Mouse (Mus musculus) heart, embryonic 14.5 days (tissue): Measurements from ENCODE around the gene Gphn. TPM values are rescaled to one million over a fixed set of nuclear protein-coding genes. Genes with fewer than 3 reads are reported as not detected.

Source experiments
- ATAC-seq: fragments of 200-750 bp; cut with Nextera tagmentation; 2 replicates; pipeline ENCODE4 v1.8.0; 2017; ENCODE audit warnings: low read depth, moderate TSS enrichment; ENCODE audit not compliant: insufficient number of reproducible peaks, insufficient read depth, low FRiP score
- H3K27ac ChIP-seq, 2 experiments: fragments of 200-500 bp in 1 of 2; fragments of 300-500 bp in 1 of 2; sonication (generic) in 1 of 2; replicated peaks in 1 of 2; 2 replicates each; pipeline ENCODE4 v1.5.1; 2012 to 2014; ENCODE audit warnings: low read depth in 2 of 2, low read length in 2 of 2, control low read depth in 1 of 2, mild to moderate bottlenecking in 1 of 2, mixed read lengths in 1 of 2; ENCODE audit not compliant: control insufficient read depth in 1 of 2, insufficient read depth in 1 of 2
- H3K27me3 ChIP-seq: fragments of 300-500 bp; sonication (generic); 2 replicates; pipeline ENCODE4 v1.6.1; 2014; ENCODE audit warnings: mild to moderate bottlenecking, low read length, control low read depth; ENCODE audit not compliant: control insufficient read depth, insufficient read depth
- H3K36me3 ChIP-seq: fragments of 300-500 bp; sonication (generic); 2 replicates; pipeline ENCODE4 v1.6.1; 2014; ENCODE audit warnings: mild to moderate bottlenecking, control low read depth, low read length, mixed read lengths; ENCODE audit not compliant: control insufficient read depth, insufficient read depth
- H3K4me1 ChIP-seq, 2 experiments: fragments of 200-500 bp in 1 of 2; fragments of 300-500 bp in 1 of 2; sonication (generic) in 1 of 2; 2 replicates each; pipeline ENCODE4 v1.6.1; 2012 to 2014; ENCODE audit warnings: low read length in 2 of 2, control low read depth in 1 of 2, mixed read lengths in 1 of 2; ENCODE audit not compliant: control insufficient read depth in 2 of 2, insufficient read depth in 2 of 2
- H3K4me2 ChIP-seq: fragments of 300-500 bp; sonication (generic); 2 replicates; pipeline ENCODE4 v1.6.1; 2014; ENCODE audit warnings: mild to moderate bottlenecking, low read length
- H3K4me3 ChIP-seq, 2 experiments: fragments of 200-500 bp in 1 of 2; fragments of 300-500 bp in 1 of 2; sonication (generic) in 1 of 2; 2 replicates each; pipeline ENCODE4 v1.5.1; 2012 to 2014; ENCODE audit warnings: low read length in 2 of 2, mild to moderate bottlenecking in 2 of 2, control low read depth in 1 of 2, low read depth in 1 of 2, moderate library complexity in 1 of 2; ENCODE audit not compliant: control insufficient read depth in 1 of 2, insufficient read depth in 1 of 2
- H3K9ac ChIP-seq: fragments of 300-500 bp; sonication (generic); 2 replicates; pipeline ENCODE4 v1.6.1; 2014; ENCODE audit warnings: mild to moderate bottlenecking, low read length
- H3K9me3 ChIP-seq: fragments of 300-500 bp; sonication (generic); 2 replicates; pipeline ENCODE4 v1.6.1; 2016; ENCODE audit warnings: low read length, control low read depth; ENCODE audit not compliant: control insufficient read depth
- WGBS: fragments of 180-500 bp; shearing (Covaris S2); extraction: QIAGEN DNeasy Blood & Tissue Kit; methylation state at CpG from one replicate; pipeline ENCODE4 v1.1.7; 2014; 5-methylcytosine and 5-hydroxymethylcytosine counted together
- polyA plus RNA-seq: library from polyadenylated mRNA; unstranded; fragments of >200 nt; fragmentation: Nextera tagmentation; extraction: Ambion mirVana; gene quantifications from 2 replicates; pipeline ENCODE4 v1.2.1, GENCODE M21; 2014

The Gphn gene
- polyA plus RNA-seq, 1 experiment from 2014 or later: 17.1 TPM

DNA sequence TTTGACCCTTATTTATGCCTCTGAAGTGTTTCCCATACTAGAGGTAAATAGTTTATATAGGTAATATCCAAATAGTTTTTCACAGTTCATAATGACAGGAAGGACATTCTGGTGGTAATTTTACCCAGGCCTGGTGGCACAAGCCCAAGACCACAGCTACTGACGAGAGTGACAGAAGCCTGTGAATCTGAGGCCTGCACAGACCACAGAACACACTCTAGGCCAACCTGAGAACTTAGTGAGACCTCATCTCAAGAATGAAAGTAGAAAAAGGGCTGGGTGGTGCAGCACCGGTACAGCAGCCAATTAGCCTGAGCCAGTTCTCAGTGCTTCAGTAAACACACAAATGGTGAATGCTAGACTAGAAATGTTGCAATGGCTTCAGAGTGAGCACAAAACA is 491.6 kb downstream of the Gphn start:
- H3K4me2 ChIP-seq: no peak overlapping the region

DNA sequence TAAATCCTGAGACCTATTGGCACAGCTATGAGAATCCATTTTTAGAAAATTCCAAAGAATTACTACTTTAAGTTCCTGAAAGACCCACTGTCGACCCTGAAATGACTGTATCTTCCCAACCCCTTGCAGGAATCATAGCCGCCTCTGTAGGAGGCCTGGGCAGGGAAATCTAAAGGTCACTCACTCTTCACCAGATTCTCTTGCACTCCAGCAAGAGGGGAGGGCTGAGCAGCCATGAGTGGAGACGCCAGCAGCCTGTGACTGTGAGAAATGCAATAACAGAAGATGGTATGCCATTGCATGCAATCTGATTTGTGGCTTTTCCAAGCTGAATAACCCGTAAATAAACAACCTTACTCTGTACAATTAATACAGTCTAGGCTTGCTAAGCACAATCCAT is 501.5 kb downstream of the Gphn start:
- no peaks in the 10 kb centered on the region for H3K9me3 ChIP-seq
- WGBS: 38% methylated on average over 4 of the region's 4 CpGs
- no peak for ATAC-seq
- H3K27me3 ChIP-seq: no peaks in the 10 kb centered on the region
- no peak overlapping the region for H3K9ac ChIP-seq
- H3K4me1 ChIP-seq: no peaks in the 10 kb centered on the region
- no peak overlapping the region for H3K27ac ChIP-seq
- H3K36me3 ChIP-seq: no peaks in the 10 kb centered on the region
- H3K4me3 ChIP-seq: no peak overlapping the region
- H3K4me2 ChIP-seq: no peak overlapping the region

More for the DNA sequence above, 491.6 kb downstream of the Gphn start:
- WGBS: 68% methylated on average over 2 of the region's 2 CpGs
- Histone ChIP-seq H3K36me3 (no peaks in the 10 kb centered on the region), H3K27ac (no peak overlapping the region), H3K4me3 (no peak overlapping the region), H3K9me3 (no peaks in the 10 kb centered on the region), H3K27me3 (no peaks in the 10 kb centered on the region), H3K9ac (no peak overlapping the region), H3K4me1 (no peaks in the 10 kb centered on the region)
- ATAC-seq: no peak

Other genes with a start within 250 kb of the Gphn start
- not detected in 2 replicates for gene Gm6657, start 32.1 kb upstream of the Gphn start, polyA plus RNA-seq